In the genomic region with DNA sequence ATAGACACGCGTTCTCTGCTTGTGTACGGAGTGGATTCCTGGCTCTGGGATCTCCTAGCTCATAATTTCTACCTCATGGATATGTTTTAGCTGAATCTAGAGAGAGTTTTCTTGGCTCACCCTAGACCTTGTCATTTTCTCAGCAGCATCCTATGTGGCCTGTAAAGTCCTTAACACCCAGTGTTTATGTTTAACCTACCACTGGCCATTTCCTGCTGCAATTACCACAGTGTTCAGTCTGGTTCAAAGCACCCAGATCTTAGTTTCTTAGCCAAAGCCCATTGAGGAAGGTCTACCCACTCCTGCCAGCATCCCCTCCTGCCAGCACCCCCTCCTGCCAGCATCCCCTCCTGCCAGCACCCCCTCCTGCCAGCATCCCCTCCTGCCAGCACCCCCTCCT, we compare ENCODE assay signal across 24 mouse cellular contexts. TPM values are rescaled to one million over a fixed set of nuclear protein-coding genes. Genes with fewer than 3 reads are reported as not detected.
"Had no signal": no experiment of that assay in that cellular context is flagged by ENCODE, and none has a peak within 500 bp of the region (broad histone marks: within the 10 kb centered on the region; RNA-seq: fewer than 3 reads in every experiment).

No protein-coding gene starts in this region.

- H3K4me2 ChIP-seq: lung, embryonic 14.5 days; midbrain, embryonic 11.5 days; midbrain, embryonic 13.5 days; midbrain, embryonic 15.5 days; neural tube, embryonic 12.5 days had no signal

- H3K27me3 ChIP-seq: megakaryocyte, embryonic 14.5 days; midbrain, embryonic 13.5 days; midbrain, embryonic 15.5 days; neural tube, embryonic 12.5 days had no signal

- H3K36me3 ChIP-seq: midbrain, embryonic 13.5 days; midbrain, embryonic 15.5 days; neural tube, embryonic 12.5 days had no signal

- ATAC-seq: midbrain, embryonic 13.5 days; midbrain, embryonic 15.5 days had no signal

- H3K9me3 ChIP-seq: megakaryocyte, embryonic 14.5 days; midbrain, embryonic 13.5 days; midbrain, embryonic 15.5 days; neural tube, embryonic 12.5 days had no signal

- DNase-seq: lung, adult 18-20 months; lung, embryonic 14.5 days; lung, postnatal 10 days; lung, postnatal 36 days; right cerebral cortex, postnatal 14 days; spleen, adult 18-20 months; thymus, adult 18-20 months; thymus, postnatal 14 days had no signal

- H3K4me1 ChIP-seq: midbrain, embryonic 13.5 days; midbrain, embryonic 15.5 days; neural tube, embryonic 12.5 days had no signal

- H3K9ac ChIP-seq: lung, embryonic 14.5 days; midbrain, embryonic 13.5 days; midbrain, embryonic 15.5 days; neural tube, embryonic 12.5 days had no signal

- H3K4me3 ChIP-seq: midbrain, embryonic 13.5 days; midbrain, embryonic 15.5 days; neural tube, embryonic 12.5 days had no signal

- H3K27ac ChIP-seq: macrophage; midbrain, embryonic 13.5 days; midbrain, embryonic 15.5 days; neural tube, embryonic 12.5 days had no signal

RNA-seq across cellular contexts. Expression of a gene that starts 15.8 kb away (rescaled TPM):
- total RNA-seq: megakaryocyte progenitor cell, adult 5-6 weeks; midbrain, postnatal 0 days; monocyte, adult 5-6 weeks; neutrophil, adult 5-6 weeks had no signal
- polyA plus RNA-seq: liver, embryonic 16.5 days; lung, embryonic 14.5 days; lung, embryonic 16.5 days; macrophage; midbrain, embryonic 11.5 days; midbrain, embryonic 13.5 days; midbrain, embryonic 15.5 days; midbrain, postnatal 0 days; neural tube, embryonic 12.5 days; neural tube, embryonic 14.5 days; stomach, embryonic 14.5 days; stomach, embryonic 16.5 days; thymus, postnatal 0 days had no signal

RNA-seq across cellular contexts. Expression of a gene that starts 45.3 kb away (rescaled TPM):
- total RNA-seq: megakaryocyte progenitor cell, adult 5-6 weeks; midbrain, postnatal 0 days; monocyte, adult 5-6 weeks; neutrophil, adult 5-6 weeks had no signal
- polyA plus RNA-seq: liver, embryonic 16.5 days; lung, embryonic 14.5 days; lung, embryonic 16.5 days; macrophage; midbrain, embryonic 11.5 days; midbrain, embryonic 13.5 days; midbrain, embryonic 15.5 days; midbrain, postnatal 0 days; neural tube, embryonic 12.5 days; neural tube, embryonic 14.5 days; stomach, embryonic 14.5 days; stomach, embryonic 16.5 days had no signal
